In genomic region chr17:88212121-88212520, GRCm38 (mm10) we compare ENCODE assay signal across 15 mouse cellular contexts.
"Had no signal": no experiment of that assay in that cellular context is flagged by ENCODE, and none has a peak within 500 bp of the region (broad histone marks: within the 10 kb centered on the region; RNA-seq: fewer than 3 reads in every experiment).

No protein-coding gene starts in this region.

- H3K27me3 ChIP-seq: limb, embryonic 12.5 days; limb, embryonic 15.5 days; midbrain, embryonic 12.5 days; midbrain, embryonic 15.5 days had no signal

- H3K4me1 ChIP-seq: limb, embryonic 12.5 days; midbrain, embryonic 12.5 days; midbrain, embryonic 15.5 days had no signal

- H3K27ac ChIP-seq: limb, embryonic 12.5 days; limb, embryonic 15.5 days; liver, embryonic 14.5 days; macrophage; midbrain, embryonic 12.5 days; midbrain, embryonic 15.5 days had no signal

- H3K4me3 ChIP-seq: limb, embryonic 12.5 days; limb, embryonic 15.5 days; midbrain, embryonic 12.5 days; midbrain, embryonic 15.5 days; myocyte had no signal

- DNase-seq: kidney, adult 2 months; kidney, postnatal 36 days; left cerebral cortex, postnatal 4 days; liver, postnatal 0 days; lung, embryonic 14.5 days; thymus, postnatal 36 days had no signal

- ATAC-seq: liver, postnatal 0 days; lung, postnatal 0 days; midbrain, embryonic 15.5 days had no signal

- H3K36me3 ChIP-seq: limb, embryonic 12.5 days; limb, embryonic 15.5 days; midbrain, embryonic 12.5 days; midbrain, embryonic 15.5 days had no signal

- H3K9me3 ChIP-seq: limb, embryonic 12.5 days; limb, embryonic 15.5 days; midbrain, embryonic 12.5 days; midbrain, embryonic 15.5 days had no signal

- H3K4me2 ChIP-seq: limb, embryonic 12.5 days; limb, embryonic 15.5 days; liver, embryonic 11.5 days; lung, embryonic 14.5 days; midbrain, embryonic 12.5 days; midbrain, embryonic 15.5 days had no signal

- H3K9ac ChIP-seq: limb, embryonic 12.5 days; limb, embryonic 15.5 days; liver, embryonic 14.5 days; liver, postnatal 0 days; lung, embryonic 14.5 days; midbrain, embryonic 12.5 days; midbrain, embryonic 15.5 days had no signal
